Mouse (Mus musculus) heart, embryonic 16.5 days (tissue): ENCODE results near the gene Olfr1. TPM values are rescaled to one million over a fixed set of nuclear protein-coding genes. Genes with fewer than 3 reads are reported as not detected.

ENCODE experiments used
- ATAC-seq: fragments of 200-750 bp; cut with Nextera tagmentation; replicated peaks from 2 replicates; pipeline ENCODE4 v1.8.0; 2017; ENCODE audit warnings: moderate number of reproducible peaks; ENCODE audit not compliant: insufficient read depth, low FRiP score; ENCODE audit errors: extremely low read depth
- H3K27ac ChIP-seq: fragments of 300-500 bp; sonication (generic); 2 replicates; pipeline ENCODE4 v1.5.1; 2014; ENCODE audit warnings: mild to moderate bottlenecking, low read length, control low read depth, moderate library complexity
- H3K27me3 ChIP-seq: fragments of 300-500 bp; sonication (generic); 2 replicates; pipeline ENCODE4 v1.6.1; 2014; ENCODE audit warnings: low read length, mixed read lengths; ENCODE audit not compliant: control insufficient read depth, insufficient read depth
- H3K36me3 ChIP-seq: fragments of 300-500 bp; sonication (generic); 2 replicates; pipeline ENCODE4 v1.6.1; 2014; ENCODE audit not compliant: control insufficient read depth, insufficient read depth
- H3K4me1 ChIP-seq: fragments of 300-500 bp; sonication (generic); 2 replicates; pipeline ENCODE4 v1.6.1; 2014; ENCODE audit warnings: low read length, mixed read lengths; ENCODE audit not compliant: control insufficient read depth, insufficient read depth
- H3K4me2 ChIP-seq: fragments of 300-500 bp; sonication (generic); 2 replicates; pipeline ENCODE4 v1.6.1; 2014; ENCODE audit warnings: low read depth, mild to moderate bottlenecking, control low read depth, low read length
- H3K4me3 ChIP-seq: fragments of 300-500 bp; sonication (generic); 2 replicates; pipeline ENCODE4 v1.5.1; 2014; ENCODE audit warnings: mild to moderate bottlenecking, control low read depth, low read length
- H3K9ac ChIP-seq: fragments of 300-500 bp; sonication (generic); 2 replicates; pipeline ENCODE4 v1.6.1; 2014; ENCODE audit warnings: low read length, control low read depth
- H3K9me3 ChIP-seq: fragments of 300-500 bp; sonication (generic); replicated peaks from 2 replicates; pipeline ENCODE4 v1.6.1; 2016; ENCODE audit warnings: low read length; ENCODE audit not compliant: control insufficient read depth
- WGBS: fragments of 180-500 bp; shearing (Covaris S2); extraction: QIAGEN DNeasy Blood & Tissue Kit; methylation state at CpG from one replicate; pipeline ENCODE4 v1.1.7; 2014; 5-methylcytosine and 5-hydroxymethylcytosine counted together
- polyA plus RNA-seq: library from polyadenylated mRNA; unstranded; fragments of >200 nt; fragmentation: Nextera tagmentation; extraction: Ambion mirVana; gene quantifications from 2 replicates; pipeline ENCODE4 v1.2.1, GENCODE M21; 2015

The Olfr1 gene
- polyA plus RNA-seq = not detected in 2 replicates

- H3K4me2 ChIP-seq = no peak within 1 kb of the TSS
- no peaks in the 10 kb centered on the region for H3K36me3 ChIP-seq
- no peak within 1 kb of the TSS for H3K4me3 ChIP-seq
- no peaks in the 10 kb centered on the region for H3K9me3 ChIP-seq
- H3K4me1 ChIP-seq = no peaks in the 10 kb centered on the region
- no peak within 1 kb of the TSS for H3K27ac ChIP-seq
- ATAC-seq = no peak
- H3K9ac ChIP-seq = no peak within 1 kb of the TSS
- H3K27me3 ChIP-seq = no peaks in the 10 kb centered on the region
Measured at GRCm38 (mm10) chr11:73399514-73399913, at the start of gene Olfr1. Olfr1 (minus strand) TSS chr11:73399614.

- WGBS = 82% methylated on average over 1 of the region's 1 CpGs
- ATAC-seq = no peak
Measured at GRCm38 (mm10) chr11:73428377-73428776, 29.0 kb upstream of the Olfr1 start, which contains the start of gene Olfr378. Olfr378 (minus strand) TSS chr11:73428477.

DNA sequence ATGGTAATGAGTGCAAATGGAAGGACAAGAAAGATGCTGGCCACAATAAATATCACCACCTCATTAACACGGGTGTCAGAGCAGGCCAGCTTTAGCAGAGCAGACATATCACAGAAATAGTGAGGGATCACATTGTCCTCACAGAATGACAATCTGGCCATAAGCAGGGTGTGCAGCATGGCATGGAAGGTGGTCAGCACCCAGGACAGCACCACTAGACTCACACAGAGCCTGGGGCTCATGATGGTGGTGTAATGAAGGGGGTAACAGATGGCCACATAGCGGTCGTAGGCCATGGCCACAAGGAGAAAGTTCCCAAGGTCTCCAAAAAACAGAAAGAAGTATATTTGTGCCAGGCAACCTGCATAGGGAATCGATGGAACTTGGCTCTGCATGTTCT lies 4.0 kb downstream of the Olfr1 start:
- WGBS = 72% methylated on average over 4 of the region's 4 CpGs
- H3K9me3 ChIP-seq = 0 out of 2 replicates have a peak, but pooled peaks cover 2% of the 10 kb centered on the region
- no peaks in the 10 kb centered on the region for H3K27me3 ChIP-seq
- H3K4me1 ChIP-seq = no peaks in the 10 kb centered on the region
- no peak for ATAC-seq
- H3K36me3 ChIP-seq = no peaks in the 10 kb centered on the region
- no peak overlapping the region for H3K9ac ChIP-seq
- no peak overlapping the region for H3K27ac ChIP-seq
- H3K4me3 ChIP-seq = no peak overlapping the region
- no peak overlapping the region for H3K4me2 ChIP-seq

More at GRCm38 (mm10) chr11:73428377-73428776, 29.0 kb upstream of the Olfr1 start, which contains the start of gene Olfr378:
- Histone ChIP-seq H3K27me3 (no peaks in the 10 kb centered on the region), H3K4me2 (no peak within 1 kb of the TSS), H3K4me1 (no peaks in the 10 kb centered on the region), H3K36me3 (no peaks in the 10 kb centered on the region), H3K27ac (no peak within 1 kb of the TSS), H3K9ac (no peak within 1 kb of the TSS), H3K4me3 (no peak within 1 kb of the TSS), H3K9me3 (peaks cover 2% of the 10 kb centered on the region; the same call in 1 of the 2 replicates)

DNA sequence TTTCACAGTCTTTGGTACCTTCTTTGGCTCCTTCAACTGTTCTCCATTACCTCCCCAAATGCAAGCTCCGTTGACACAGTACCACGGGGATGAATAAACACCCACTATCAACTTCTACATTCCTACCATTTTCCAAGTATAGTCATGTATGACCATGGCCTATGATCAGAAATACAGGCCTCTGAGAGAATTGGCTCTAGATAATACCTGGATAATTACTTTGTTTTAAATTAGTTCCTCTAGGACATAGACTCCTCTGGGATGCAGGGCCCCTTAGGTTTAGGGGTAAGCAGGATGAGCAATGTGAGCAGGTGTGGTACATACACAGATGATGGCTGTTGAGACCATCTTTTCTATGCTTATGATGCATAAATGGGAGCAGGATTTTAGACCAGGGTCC lies 28.5 kb downstream of the Olfr1 start, which contains the start of gene Olfr376:
TSS of gene Olfr376 (plus strand) at position 301 of the 400 bp plus-strand sequence.
- WGBS = 78% methylated on average over 2 of the region's 2 CpGs
- no peak for ATAC-seq
- H3K27ac ChIP-seq = no peak within 1 kb of the TSS

GRCm38 (mm10) chr11:73350483-73350882 lies 48.9 kb downstream of the Olfr1 start, which contains the start of gene Olfr20:
Olfr20 (plus strand) TSS chr11:73350783.
- Histone ChIP-seq H3K27me3 (no peaks in the 10 kb centered on the region), H3K4me3 (no peak within 1 kb of the TSS), H3K27ac (no peak within 1 kb of the TSS), H3K4me2 (no peak within 1 kb of the TSS), H3K9me3 (no peaks in the 10 kb centered on the region), H3K36me3 (no peaks in the 10 kb centered on the region), H3K4me1 (no peaks in the 10 kb centered on the region), H3K9ac (no peak within 1 kb of the TSS)
- WGBS = 43% methylated on average over 3 of the region's 3 CpGs
- ATAC-seq = no peak

More for the DNA sequence above, 28.5 kb downstream of the Olfr1 start, which contains the start of gene Olfr376:
- no peak within 1 kb of the TSS for H3K9ac ChIP-seq
- H3K4me2 ChIP-seq = no peak within 1 kb of the TSS
- no peaks in the 10 kb centered on the region for H3K36me3 ChIP-seq
- no peak within 1 kb of the TSS for H3K4me3 ChIP-seq
- H3K4me1 ChIP-seq = no peaks in the 10 kb centered on the region
- H3K27me3 ChIP-seq = no peaks in the 10 kb centered on the region
- no peaks in the 10 kb centered on the region; the same call in 1 of the 2 replicates for H3K9me3 ChIP-seq

Other genes with a start within 250 kb of the Olfr1 start
- gene P2rx5, start 239.2 kb downstream of the Olfr1 start, polyA plus RNA-seq = 2.2 and 2.9 TPM in 2 replicates
- 105 and 113 TPM in 2 replicates for gene Emc6, start 222.6 kb downstream of the Olfr1 start, polyA plus RNA-seq
- gene Tax1bp3, start 222.5 kb downstream of the Olfr1 start, polyA plus RNA-seq = 237 and 257 TPM in 2 replicates
- 14.5 and 15.3 TPM in 2 replicates for gene Ctns, start 200.6 kb downstream of the Olfr1 start, polyA plus RNA-seq
- gene Shpk, start 200.2 kb downstream of the Olfr1 start, polyA plus RNA-seq = 0.86 and 1.00 TPM in 2 replicates
- 0.06 and 0.08 TPM in 2 replicates for gene Trpv1, start 165.3 kb downstream of the Olfr1 start, polyA plus RNA-seq
- 0.08 and 0.09 TPM in 2 replicates for gene Trpv3, start 132.2 kb downstream of the Olfr1 start, polyA plus RNA-seq
- gene Aspa, start 70.0 kb downstream of the Olfr1 start, polyA plus RNA-seq = 0.25 and 0.41 TPM in 2 replicates
- not detected in 2 replicates for gene Gm49340, start 69.9 kb downstream of the Olfr1 start, polyA plus RNA-seq
- not detected in 2 replicates for gene Spata22, start 69.9 kb downstream of the Olfr1 start, polyA plus RNA-seq
- gene Olfr20, start 48.8 kb downstream of the Olfr1 start, polyA plus RNA-seq = not detected in 2 replicates
- not detected in 2 replicates for gene Olfr376, start 28.4 kb downstream of the Olfr1 start, polyA plus RNA-seq
- gene Olfr378, start 28.9 kb upstream of the Olfr1 start, polyA plus RNA-seq = not detected in 2 replicates
- not detected in 2 replicates for gene Olfr380, start 57.9 kb upstream of the Olfr1 start, polyA plus RNA-seq
- gene Olfr381, start 92.0 kb upstream of the Olfr1 start, polyA plus RNA-seq = not detected in 2 replicates
- not detected in 2 replicates for gene Olfr382, start 117.6 kb upstream of the Olfr1 start, polyA plus RNA-seq
- not detected in 2 replicates for gene Olfr385, start 193.4 kb upstream of the Olfr1 start, polyA plus RNA-seq
- gene Olfr384, start 199.0 kb upstream of the Olfr1 start, polyA plus RNA-seq = not detected in 2 replicates